Mouse (Mus musculus): Measurements from ENCODE around the gene Arl13b. TPM values are rescaled to one million over a fixed set of nuclear protein-coding genes. Genes with fewer than 3 reads are reported as not detected.
A peak's percentile ranks its signal among the peaks of the same experiment; 100 is the strongest.

Gene Arl13b
- total RNA-seq, 2 experiments from 2014 or later, result 4.2 to 4.9 TPM

DNA sequence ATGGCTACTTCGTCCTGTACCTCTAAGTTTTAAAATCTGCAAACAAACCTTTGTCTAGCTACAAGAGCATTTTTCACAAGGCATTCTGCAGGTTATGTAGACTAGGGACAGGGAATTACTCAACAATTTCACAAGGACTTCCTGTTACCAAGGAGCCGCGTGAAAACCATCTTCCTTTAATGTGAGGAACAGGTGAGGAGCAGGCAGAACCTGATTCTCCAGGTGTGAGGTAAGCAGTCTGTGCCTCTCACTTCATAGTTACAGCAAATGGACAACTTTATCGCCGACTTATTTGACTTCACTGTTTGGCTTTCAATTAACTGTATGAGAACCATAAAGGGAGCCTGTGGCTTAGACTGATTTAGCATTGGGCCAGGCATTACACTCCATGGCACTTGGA is 32.3 kb downstream of the Arl13b start, which contains the start of gene Stx19:
TSS of gene Stx19 (plus strand) at position 186 of the 400 bp plus-strand sequence.
- DNase-seq, result no peak

DNA sequence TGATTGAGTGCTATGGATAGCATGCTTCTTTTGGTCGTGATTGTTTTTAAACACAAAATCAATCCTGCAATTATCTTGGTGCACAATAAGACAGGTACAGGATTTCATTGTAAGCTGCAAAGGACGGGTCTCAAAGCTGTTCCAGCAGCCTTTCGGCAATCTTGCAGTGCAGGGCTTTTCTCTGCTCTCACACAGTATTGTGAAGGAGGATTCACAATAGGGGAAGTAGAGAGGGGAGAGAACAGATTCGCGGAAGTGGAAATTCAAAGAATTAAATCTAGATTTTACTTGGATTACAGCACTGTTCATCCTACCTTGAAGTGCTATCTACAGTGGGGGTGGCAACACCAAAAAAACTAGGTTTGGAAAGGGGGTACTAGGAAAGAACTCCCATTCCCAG is 33.0 kb downstream of the Arl13b start:
- DNase-seq, result no peak

DNA sequence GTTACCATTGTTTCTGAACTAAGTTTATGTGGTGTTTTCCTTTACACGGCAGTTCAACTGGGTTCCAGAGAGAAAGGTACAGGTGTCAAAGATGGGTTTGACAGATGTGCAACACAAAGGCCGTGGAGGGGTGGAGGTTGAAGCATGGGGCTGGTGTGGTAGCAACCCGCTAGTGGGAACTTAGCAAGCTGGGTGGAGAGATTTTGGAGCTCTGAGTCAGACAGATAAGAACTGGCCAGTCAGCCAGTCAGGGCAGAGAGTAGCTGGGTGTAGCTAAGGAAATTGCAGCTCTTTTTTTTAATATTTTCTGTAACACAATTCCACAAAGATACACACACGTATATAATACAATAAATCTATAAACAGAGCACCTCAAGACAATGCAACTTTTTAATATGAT is 36.0 kb downstream of the Arl13b start:
- DNase-seq, result no peak

DNA sequence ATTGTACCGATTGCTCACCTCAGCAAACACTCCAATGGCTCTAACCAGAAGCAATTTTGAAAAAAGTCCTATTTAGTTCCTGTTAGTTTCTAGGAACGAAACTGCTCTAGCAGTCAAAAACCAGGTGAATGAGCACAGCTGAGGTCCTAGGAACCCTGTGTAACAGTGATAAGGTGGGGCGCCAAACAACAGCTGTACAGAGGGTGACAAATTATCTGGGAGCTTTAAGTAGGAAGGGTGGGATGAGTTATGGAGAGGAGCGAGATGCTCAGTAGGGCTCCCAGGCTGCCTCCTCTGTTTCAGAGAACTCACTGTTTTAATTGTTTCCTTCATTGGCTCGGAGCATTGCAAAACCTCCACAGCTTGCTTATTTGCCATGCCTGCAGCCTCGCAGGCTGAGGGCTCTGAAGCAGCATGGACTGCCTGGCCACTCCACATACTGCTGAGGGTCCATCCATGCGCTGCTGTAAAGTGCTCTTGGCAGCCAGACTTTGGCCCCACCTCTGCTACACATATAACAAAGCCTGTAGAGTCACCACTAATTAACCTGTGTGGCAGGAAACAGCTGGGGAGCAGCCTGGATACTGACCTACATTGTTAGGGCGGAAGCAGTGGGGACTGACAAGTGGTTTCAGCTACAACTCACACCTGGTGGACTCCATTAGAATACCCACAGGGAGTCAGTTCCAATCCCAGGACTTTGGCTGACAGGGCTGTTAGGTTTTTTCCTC is 39.4 kb downstream of the Arl13b start:
- DNase-seq, result no peak

DNA sequence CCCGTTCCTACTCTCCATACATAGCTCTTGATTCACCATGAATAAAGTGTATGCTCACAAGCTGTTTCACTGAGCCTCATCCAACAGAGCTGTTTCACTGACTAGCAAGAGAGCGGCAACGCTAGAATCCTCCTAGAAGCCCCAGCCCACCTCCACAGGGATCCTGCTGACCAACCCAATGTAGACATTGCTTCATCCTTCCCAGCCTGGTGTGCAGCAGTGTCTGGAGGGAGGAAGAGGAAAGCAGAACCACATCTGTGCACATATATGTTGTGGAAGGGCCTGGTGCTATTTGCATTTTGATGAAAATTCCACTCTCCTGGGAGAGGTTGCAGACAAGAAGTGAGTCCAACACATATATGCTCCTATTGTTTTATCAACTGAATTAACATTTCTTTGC is 42.2 kb downstream of the Arl13b start:
- DNase-seq, result no peak

DNA sequence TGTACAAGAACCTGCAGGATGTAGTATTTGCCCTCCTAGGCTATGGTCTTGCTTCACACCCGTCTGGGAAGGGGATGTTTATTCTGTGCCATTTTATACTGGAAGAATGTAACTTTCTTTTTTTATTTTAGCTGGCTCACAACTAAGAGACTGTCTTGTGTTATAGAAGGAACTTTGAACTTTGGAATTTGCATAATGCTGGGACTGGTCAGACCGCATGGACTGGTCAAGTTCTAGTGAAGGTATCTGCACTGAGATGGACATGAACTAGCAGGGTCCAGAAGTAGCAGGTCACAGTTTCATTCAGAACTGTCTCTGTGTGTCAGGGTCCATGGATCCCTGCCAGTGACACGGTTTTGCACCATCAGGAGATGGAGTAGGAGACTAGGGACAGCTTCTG is 47.0 kb downstream of the Arl13b start:
- no peak for DNase-seq

DNA sequence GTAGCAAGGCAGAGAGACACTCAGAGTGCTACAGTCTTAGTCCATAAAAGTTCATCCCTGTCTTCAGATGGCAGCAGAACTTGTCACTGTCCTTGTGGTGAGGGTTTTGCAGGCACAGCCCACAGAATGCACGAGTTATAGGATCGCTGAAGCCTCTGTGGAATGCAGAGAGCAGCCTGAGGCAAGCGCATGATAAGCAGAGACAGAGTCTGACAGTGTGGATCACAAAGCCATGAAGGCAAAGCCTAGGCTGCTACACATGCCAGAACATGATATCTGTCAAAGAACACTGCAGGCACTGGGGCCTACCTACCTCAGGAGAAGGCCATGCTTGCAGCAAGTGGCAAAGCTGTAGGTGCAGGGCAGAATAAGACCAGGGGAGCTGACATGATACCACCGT is 47.4 kb downstream of the Arl13b start:
- DNase-seq, result no peak

DNA sequence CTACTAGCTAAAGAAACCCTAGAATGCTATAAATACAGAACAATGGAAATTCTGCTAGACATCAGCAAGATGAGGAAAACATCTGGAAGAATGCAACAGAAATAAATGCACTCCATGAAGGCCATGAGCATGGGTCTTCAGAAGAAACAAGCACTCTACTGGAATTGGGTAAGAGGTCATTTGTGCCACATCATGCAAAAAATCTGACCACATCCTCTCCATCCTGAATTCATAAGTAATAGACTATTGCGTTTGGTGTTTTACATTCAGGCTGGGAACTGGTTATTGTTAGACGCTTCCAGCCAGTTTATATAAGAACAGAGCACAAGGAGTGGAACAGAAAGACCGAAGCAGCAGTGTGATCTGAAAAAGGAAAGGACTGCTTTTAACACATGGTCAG is 48.0 kb downstream of the Arl13b start:
- no peak for DNase-seq

DNA sequence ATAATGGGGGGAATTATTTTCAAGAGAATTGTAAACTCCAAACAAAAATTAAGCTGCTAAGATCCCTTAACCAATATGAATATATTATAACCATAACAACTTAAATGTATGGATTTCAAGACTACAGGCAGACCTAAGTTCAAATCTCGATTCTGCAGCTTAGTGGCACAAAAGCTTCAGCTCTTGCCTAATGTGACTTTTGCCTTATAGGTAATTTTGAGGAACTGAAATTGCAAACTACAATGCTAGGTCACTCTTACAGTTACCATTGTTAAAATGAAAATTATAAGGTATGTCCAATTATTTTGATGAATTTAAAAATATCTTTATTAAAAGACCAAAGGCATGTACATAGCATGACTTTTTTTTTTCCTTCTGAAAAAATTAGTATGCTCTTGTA is 50.2 kb downstream of the Arl13b start:
- no peak for DNase-seq

DNA sequence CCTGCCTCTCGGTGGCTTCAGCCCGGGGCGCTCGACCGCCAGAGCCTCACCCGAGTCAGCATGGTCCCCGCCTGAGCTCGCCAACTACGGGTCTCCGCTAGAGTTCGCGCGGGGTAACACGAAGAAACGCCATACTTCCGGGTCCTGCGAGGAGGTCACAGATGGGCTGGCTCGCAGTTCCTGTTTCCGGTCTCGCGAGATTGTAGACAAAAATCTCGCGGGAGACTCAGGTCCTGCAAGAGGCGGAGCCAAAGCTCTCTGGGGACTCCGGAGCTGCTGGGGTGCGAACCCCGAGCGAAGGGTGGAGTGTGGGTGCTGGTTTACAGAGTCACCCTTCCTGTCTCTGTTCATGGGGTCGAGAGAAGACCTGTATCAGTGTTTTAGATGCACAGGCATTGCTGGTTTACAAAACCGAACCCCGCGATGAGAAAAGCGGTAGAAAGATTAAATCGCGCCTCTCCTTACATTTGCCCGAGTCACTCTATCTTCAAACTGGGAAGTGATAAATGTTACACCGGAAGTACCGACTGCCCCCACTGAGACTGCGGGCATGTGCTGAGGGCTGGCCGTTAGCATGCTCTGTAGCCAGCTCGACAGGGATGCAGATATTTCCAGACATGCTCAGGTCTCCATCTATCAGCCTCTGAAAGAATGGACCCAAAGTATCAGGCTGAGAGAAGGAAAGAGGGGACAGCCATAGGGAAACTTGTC is 60.1 kb downstream of the Arl13b start, which contains the start of gene Nsun3:
TSS of gene Nsun3 (minus strand) at position 198 of the 711 bp plus-strand sequence.
- DNase-seq, result peak; percentile 92

DNA sequence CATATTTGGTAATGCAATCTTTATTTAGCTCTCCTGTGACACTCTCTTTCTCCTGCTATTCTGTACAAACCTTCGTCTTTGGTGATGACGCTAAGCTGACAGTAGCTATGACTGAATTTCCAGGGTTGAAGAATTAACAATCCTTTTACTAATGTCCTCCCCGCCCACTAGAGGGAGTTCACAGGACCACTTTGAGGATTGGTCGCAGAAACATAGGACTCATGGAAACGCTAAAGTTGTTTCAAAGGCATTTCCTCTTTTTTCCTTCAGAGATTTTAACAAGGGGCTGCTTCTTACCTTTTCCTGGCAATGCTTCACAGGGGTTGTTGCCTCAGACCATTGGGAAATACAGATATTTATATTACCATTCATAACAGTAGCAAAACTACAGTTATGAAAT is 64.6 kb downstream of the Arl13b start:
- no peak for DNase-seq

DNA sequence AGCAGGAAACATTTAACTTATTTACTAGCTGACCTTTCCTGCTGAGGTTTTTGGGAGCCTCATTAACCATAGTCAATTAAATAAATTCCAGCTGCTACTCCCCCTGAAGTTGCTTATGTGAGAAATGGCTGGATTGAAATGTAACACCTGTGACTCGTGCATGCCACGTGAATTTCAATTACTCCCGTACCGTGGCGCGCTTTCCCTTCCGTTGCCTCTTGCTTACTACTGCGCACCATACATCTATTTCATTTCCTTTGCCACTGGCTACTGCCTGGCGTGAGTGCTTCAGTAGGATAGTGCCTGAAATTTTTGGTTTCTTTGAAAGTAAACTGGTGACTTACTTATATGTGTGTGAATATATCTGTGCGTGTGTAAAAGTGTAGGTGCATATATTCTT is 68.6 kb downstream of the Arl13b start:
- no peak for DNase-seq

DNA sequence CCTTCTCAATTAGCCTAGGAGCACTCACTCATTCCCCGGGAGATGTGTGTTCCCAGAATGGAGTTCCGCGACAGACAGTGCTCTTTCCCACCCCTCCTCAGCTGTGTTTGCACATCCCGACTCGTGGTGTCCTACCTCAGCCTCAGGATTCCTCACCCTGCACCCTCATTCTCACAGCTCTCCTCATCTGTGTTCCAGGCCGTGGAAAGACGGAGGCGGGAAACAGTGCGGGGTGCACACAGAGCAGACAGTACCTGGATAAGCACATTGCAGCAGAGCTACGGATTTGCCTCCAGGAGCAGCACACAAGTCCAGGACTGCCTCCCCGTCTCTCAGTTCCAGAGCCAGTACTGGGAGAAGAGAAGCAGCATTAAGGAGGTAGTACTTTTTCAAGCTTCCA is 70.8 kb downstream of the Arl13b start:
- no peak for DNase-seq

DNA sequence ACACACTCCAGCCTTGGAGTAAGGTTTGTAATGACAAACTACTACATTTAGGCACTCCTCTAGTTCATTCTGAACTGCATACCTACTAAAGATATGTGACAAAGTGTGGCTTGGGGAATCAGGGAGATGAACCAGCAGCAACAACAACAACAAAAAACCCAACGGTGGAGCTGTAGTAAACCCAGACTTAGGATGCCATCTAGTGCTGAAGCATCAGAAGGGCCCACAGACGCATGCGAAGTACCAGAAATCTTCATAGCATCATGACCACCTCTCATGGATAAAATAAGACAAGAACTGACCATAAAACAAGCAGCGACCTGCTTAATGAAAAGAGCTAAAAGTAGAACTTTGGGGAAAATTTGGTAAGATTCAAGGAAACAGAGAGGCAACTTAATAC is 73.4 kb downstream of the Arl13b start:
- DNase-seq, result no peak

DNA sequence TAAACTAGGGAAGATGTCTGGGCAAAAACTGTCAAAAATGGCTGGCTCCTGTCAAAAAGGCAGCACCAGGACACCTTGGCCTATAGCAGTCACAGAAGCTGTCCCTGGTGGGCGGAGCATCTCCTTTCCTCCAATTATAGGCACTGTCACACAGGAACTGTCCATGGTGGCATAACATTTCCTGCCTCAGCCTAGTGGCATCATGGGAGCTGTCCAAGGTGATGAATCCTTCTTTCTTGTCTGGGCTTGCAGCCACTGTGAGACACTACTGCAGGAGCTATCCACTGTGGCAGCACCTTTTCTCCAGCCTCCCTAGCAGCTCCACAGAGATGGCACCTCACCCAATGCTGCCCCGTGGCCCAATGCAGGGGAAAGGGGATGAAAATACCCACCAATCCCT is 88.5 kb downstream of the Arl13b start:
- DNase-seq, result no peak

DNA sequence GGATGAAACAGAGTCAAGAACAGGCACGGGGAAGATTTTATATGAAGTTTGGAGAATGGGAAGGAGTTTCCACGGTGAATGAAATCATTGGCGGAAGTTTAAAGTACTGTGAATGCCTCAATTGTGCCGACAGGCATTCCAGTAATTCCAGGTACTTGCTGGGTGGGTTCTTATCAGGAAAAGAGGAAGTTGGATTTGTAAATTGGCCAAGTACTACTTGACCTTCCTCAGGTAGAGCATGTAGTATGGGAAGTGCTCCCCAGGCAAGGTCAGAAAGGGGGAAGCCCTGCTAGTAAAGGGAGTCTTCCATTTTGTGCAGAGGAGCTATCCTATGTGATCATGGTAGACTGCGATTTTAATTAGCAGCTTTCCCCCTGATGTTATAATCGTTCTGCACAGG is 91.5 kb downstream of the Arl13b start:
- no peak for DNase-seq

DNA sequence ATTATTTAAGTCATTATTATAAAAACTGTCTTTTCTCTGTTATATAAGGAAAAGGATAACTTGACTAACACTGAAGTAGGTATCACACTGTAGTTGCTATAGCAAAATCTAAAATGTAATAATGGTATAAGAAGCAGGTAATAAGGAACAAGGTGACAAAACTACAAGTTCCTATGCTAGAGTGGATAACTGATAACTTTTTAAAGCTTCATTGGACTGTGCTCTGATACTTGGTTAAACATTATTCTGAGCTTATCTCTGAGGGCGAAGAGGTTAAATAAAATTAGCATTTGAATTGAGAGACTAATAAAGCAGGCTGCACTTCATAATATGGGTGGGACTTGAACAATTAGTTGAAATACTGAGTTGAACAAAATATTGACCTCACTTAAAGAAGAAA is 93.2 kb downstream of the Arl13b start:
- DNase-seq, result no peak

DNA sequence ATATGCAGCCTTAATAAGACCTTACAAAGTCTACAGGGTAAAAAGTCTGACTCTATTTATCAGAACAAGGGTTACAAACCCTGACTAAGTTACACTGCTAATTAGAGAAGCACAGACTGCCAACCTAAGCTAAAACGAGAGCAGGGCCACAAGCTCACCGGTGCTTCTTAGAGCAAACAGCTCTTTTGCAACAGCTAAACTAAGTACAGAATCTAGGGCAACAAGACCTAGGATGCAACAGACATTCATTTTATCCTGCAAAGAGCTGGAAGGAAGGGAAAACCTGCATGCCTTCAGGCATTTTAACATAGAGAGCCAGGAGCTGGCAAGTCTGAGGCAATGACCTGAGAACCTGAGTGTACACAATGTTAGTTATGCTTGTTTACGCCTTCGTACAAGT is 93.8 kb downstream of the Arl13b start:
- DNase-seq, result no peak

DNA sequence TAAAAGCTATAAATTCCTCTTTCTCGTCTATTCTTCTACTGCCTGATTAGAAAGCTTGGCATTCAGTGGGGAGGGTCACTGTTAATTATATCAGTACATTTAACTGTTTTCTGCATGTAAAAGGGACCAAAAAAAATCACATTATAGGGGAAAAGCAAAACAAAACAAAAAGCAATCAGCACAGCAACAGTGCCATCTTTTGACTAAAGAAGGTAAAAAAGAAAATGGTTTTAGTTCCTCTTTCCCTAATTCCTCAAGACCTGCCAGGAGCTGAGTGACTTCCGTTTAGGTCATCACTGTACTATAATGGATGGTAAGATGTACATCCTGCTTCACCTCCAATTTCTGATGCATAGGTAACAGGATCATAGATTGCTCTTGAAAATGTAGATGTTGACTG is 101.0 kb downstream of the Arl13b start:
- DNase-seq, result no peak

Small RNA genes within 50 kb of the gene (microRNA-seq; reads per million reads assigned to microRNA genes)
- gene Gm25986 (ENCODE audit: borderline replicate concordance in 2 of 2), result 0 reads per million in 2 experiments

Other genes with a start within 250 kb of the Arl13b start
- gene Nsun3, start 60.2 kb downstream of the Arl13b start, total RNA-seq (2021), result 1 to 10 TPM; 4.0 to 6.7 TPM
- gene Stx19, start 32.4 kb downstream of the Arl13b start, total RNA-seq (2021), result not detected
- 1 to 10 TPM; 7.3 to 9.2 TPM for gene Pros1, start 7.3 kb upstream of the Arl13b start, total RNA-seq (2021)

All from gastrocnemius, postnatal 25 days (tissue).